Mouse (Mus musculus): ENCODE data around the gene Slc35b2. TPM values are rescaled to one million over a fixed set of nuclear protein-coding genes. Genes with fewer than 3 reads are reported as not detected.

Slc35b2 gene
- polyA plus RNA-seq, 1 experiment: 22.7 TPM

GRCm38 (mm10) chr17:45555452-45556106, 8.1 kb upstream of the Slc35b2 start, which contains the start of gene Nfkbie:
Nfkbie (plus strand) TSS chr17:45555703.
- no peaks in the 10 kb centered on the region; the same call in 1 of the 2 replicates for H3K4me1 ChIP-seq (ENCODE audit: control insufficient read depth, insufficient read depth, low read length)
- peak within 1 kb of the TSS; percentile 77 for H3K4me3 ChIP-seq (replicated peaks; ENCODE audit: control insufficient read depth, low read depth, low read length)
- under 1% methylated on average over 45 of the region's 45 CpGs for WGBS
- peak within 1 kb of the TSS; percentile 71 for H3K27ac ChIP-seq (ENCODE audit: control insufficient read depth, insufficient read depth, low read depth, low read length, poor library complexity)
- TF ChIP-seq POLR2A (IDR thresholded peaks at IDR 0.05; ENCODE audit: borderline replicate concordance, control insufficient read depth, low read depth, low read length): peak; percentile 83; the same call in 1 of the 2 replicates
- TF ChIP-seq CTCF (IDR thresholded peaks at IDR 0.05; ENCODE audit: control insufficient read depth, insufficient read depth, low read length): no peak

- TF ChIP-seq CTCF (IDR thresholded peaks at IDR 0.05; ENCODE audit: control insufficient read depth, insufficient read depth, low read length) (no peak), POLR2A (IDR thresholded peaks at IDR 0.05; ENCODE audit: borderline replicate concordance, control insufficient read depth, low read depth, low read length) (no peak)
- peak overlapping the region; percentile 77 for H3K4me3 ChIP-seq (replicated peaks; ENCODE audit: control insufficient read depth, low read depth, low read length)
- H3K4me1 ChIP-seq (ENCODE audit: control insufficient read depth, insufficient read depth, low read length): no peaks in the 10 kb centered on the region; the same call in 1 of the 2 replicates
- WGBS: under 1% methylated on average over 14 of the region's 14 CpGs
- peak overlapping the region; percentile 71 for H3K27ac ChIP-seq (ENCODE audit: control insufficient read depth, insufficient read depth, low read depth, low read length, poor library complexity)
Observed at GRCm38 (mm10) chr17:45556107-45556489, 7.6 kb upstream of the Slc35b2 start.

GRCm38 (mm10) chr17:45556514-45557245, 7.0 kb upstream of the Slc35b2 start:
- Histone ChIP-seq H3K4me3 (replicated peaks; ENCODE audit: control insufficient read depth, low read depth, low read length) (peak overlapping the region; percentile 77), H3K4me1 (ENCODE audit: control insufficient read depth, insufficient read depth, low read length) (no peaks in the 10 kb centered on the region; the same call in 1 of the 2 replicates), H3K27ac (ENCODE audit: control insufficient read depth, insufficient read depth, low read depth, low read length, poor library complexity) (peak overlapping the region; percentile 71)
- WGBS: 4% methylated on average over 3 of the region's 3 CpGs
- no peak for TF ChIP-seq CTCF (IDR thresholded peaks at IDR 0.05; ENCODE audit: control insufficient read depth, insufficient read depth, low read length)
- no peak for TF ChIP-seq POLR2A (IDR thresholded peaks at IDR 0.05; ENCODE audit: borderline replicate concordance, control insufficient read depth, low read depth, low read length)

GRCm38 (mm10) chr17:45557246-45557824, 6.3 kb upstream of the Slc35b2 start:
- 5% methylated on average over 7 of the region's 7 CpGs for WGBS
- Histone ChIP-seq H3K27ac (ENCODE audit: control insufficient read depth, insufficient read depth, low read depth, low read length, poor library complexity) (peak overlapping the region; percentile 66), H3K4me1 (ENCODE audit: control insufficient read depth, insufficient read depth, low read length) (no peaks in the 10 kb centered on the region; the same call in 1 of the 2 replicates), H3K4me3 (replicated peaks; ENCODE audit: control insufficient read depth, low read depth, low read length) (peak overlapping the region; percentile 75)
- TF ChIP-seq POLR2A (IDR thresholded peaks at IDR 0.05; ENCODE audit: borderline replicate concordance, control insufficient read depth, low read depth, low read length) (no peak), CTCF (IDR thresholded peaks at IDR 0.05; ENCODE audit: control insufficient read depth, insufficient read depth, low read length) (no peak)

- TF ChIP-seq POLR2A (IDR thresholded peaks at IDR 0.05; ENCODE audit: borderline replicate concordance, control insufficient read depth, low read depth, low read length): peak; percentile 33; the same call in 1 of the 2 replicates
- no peak for TF ChIP-seq CTCF (IDR thresholded peaks at IDR 0.05; ENCODE audit: control insufficient read depth, insufficient read depth, low read length)
- 20% methylated on average over 16 of the region's 16 CpGs for WGBS
- Histone ChIP-seq H3K4me1 (ENCODE audit: control insufficient read depth, insufficient read depth, low read length) (no peaks in the 10 kb centered on the region; the same call in 1 of the 2 replicates), H3K27ac (ENCODE audit: control insufficient read depth, insufficient read depth, low read depth, low read length, poor library complexity) (peak overlapping the region; percentile 66), H3K4me3 (replicated peaks; ENCODE audit: control insufficient read depth, low read depth, low read length) (peak overlapping the region; percentile 75)
Observed at GRCm38 (mm10) chr17:45557998-45558862, 5.4 kb upstream of the Slc35b2 start.

- Histone ChIP-seq H3K27ac (ENCODE audit: control insufficient read depth, insufficient read depth, low read depth, low read length, poor library complexity) (no peak overlapping the region), H3K4me3 (replicated peaks; ENCODE audit: control insufficient read depth, low read depth, low read length) (no peak overlapping the region), H3K4me1 (ENCODE audit: control insufficient read depth, insufficient read depth, low read length) (no peaks in the 10 kb centered on the region; the same call in 1 of the 2 replicates)
- WGBS: 86% methylated on average over 15 of the region's 15 CpGs
- TF ChIP-seq CTCF (IDR thresholded peaks at IDR 0.05; ENCODE audit: control insufficient read depth, insufficient read depth, low read length) (no peak), POLR2A (IDR thresholded peaks at IDR 0.05; ENCODE audit: borderline replicate concordance, control insufficient read depth, low read depth, low read length) (no peak)
Observed at GRCm38 (mm10) chr17:45559732-45560525, 3.7 kb upstream of the Slc35b2 start.

- Histone ChIP-seq H3K4me1 (ENCODE audit: control insufficient read depth, insufficient read depth, low read length) (no peaks in the 10 kb centered on the region; the same call in 1 of the 2 replicates), H3K4me3 (replicated peaks; ENCODE audit: control insufficient read depth, low read depth, low read length) (no peak overlapping the region), H3K27ac (ENCODE audit: control insufficient read depth, insufficient read depth, low read depth, low read length, poor library complexity) (no peak overlapping the region)
- TF ChIP-seq POLR2A (IDR thresholded peaks at IDR 0.05; ENCODE audit: borderline replicate concordance, control insufficient read depth, low read depth, low read length) (no peak), CTCF (IDR thresholded peaks at IDR 0.05; ENCODE audit: control insufficient read depth, insufficient read depth, low read length) (no peak)
- whole genome bisulfite sequencing: 56% methylated on average over 12 of the region's 12 CpGs
Observed at GRCm38 (mm10) chr17:45563216-45563615, 458 bp upstream of the Slc35b2 start.
